Mouse (Mus musculus) lung, embryonic 14.5 days (tissue): Measurements from ENCODE around the gene Mt4. TPM values are rescaled to one million over a fixed set of nuclear protein-coding genes. Genes with fewer than 3 reads are reported as not detected.

Source experiments
- ATAC-seq: fragments of 200-750 bp; cut with Nextera tagmentation; 2 replicates; pipeline ENCODE4 v1.8.0; 2017; ENCODE audit warnings: mild to moderate bottlenecking, moderate TSS enrichment, moderate library complexity; ENCODE audit not compliant: insufficient read depth
- DNase-seq: peaks from one replicate; pipeline ENCODE4 v3.0.0-alpha.2; 2015
- H3K27ac ChIP-seq: fragments of 300-500 bp; sonication (generic); 2 replicates; pipeline ENCODE4 v1.5.1; 2014; ENCODE audit warnings: low read depth, mild to moderate bottlenecking, moderate library complexity
- H3K27me3 ChIP-seq: fragments of 300-500 bp; sonication (generic); 2 replicates; pipeline ENCODE4 v1.6.1; 2014; ENCODE audit warnings: low read length, control low read depth; ENCODE audit not compliant: insufficient read depth
- H3K36me3 ChIP-seq: fragments of 300-500 bp; sonication (generic); 2 replicates; pipeline ENCODE4 v1.6.1; 2014; ENCODE audit warnings: control low read depth; ENCODE audit not compliant: insufficient read depth
- H3K4me1 ChIP-seq: fragments of 300-500 bp; sonication (generic); 2 replicates; pipeline ENCODE4 v1.6.1; 2014; ENCODE audit warnings: antibody characterized with exemption, control low read depth; ENCODE audit not compliant: insufficient read depth
- H3K4me2 ChIP-seq: fragments of 300-500 bp; sonication (generic); 2 replicates; pipeline ENCODE4 v1.6.1; 2014; ENCODE audit warnings: mild to moderate bottlenecking
- H3K4me3 ChIP-seq: fragments of 300-500 bp; sonication (generic); 2 replicates; pipeline ENCODE4 v1.5.1; 2014; ENCODE audit warnings: low read depth, low read length
- H3K9ac ChIP-seq: fragments of 300-500 bp; sonication (generic); 2 replicates; pipeline ENCODE4 v1.6.1; 2014
- H3K9me3 ChIP-seq: fragments of 300-500 bp; sonication (generic); 2 replicates; pipeline ENCODE4 v1.6.1; 2016; ENCODE audit warnings: low read depth, low read length, control low read depth
- CTCF ChIP-seq: IDR thresholded peaks from 2 replicates; pipeline ENCODE4 v1.5.1; 2016; ENCODE audit warnings: antibody characterized with exemption, low read depth
- WGBS: fragments of 180-500 bp; shearing (Covaris S2); extraction: QIAGEN DNeasy Blood & Tissue Kit; methylation state at CpG from one replicate; pipeline ENCODE4 v1.1.7; 2014; 5-methylcytosine and 5-hydroxymethylcytosine counted together
- polyA plus RNA-seq: library from polyadenylated mRNA; unstranded; fragments of >200 nt; fragmentation: Nextera tagmentation; extraction: Ambion mirVana; gene quantifications from 2 replicates; pipeline ENCODE4 v1.2.1, GENCODE M21; 2014

The Mt4 gene
- polyA plus RNA-seq, 1 experiment from 2014 or later: not detected

GRCm38 (mm10) chr8:94135556-94135955 is 1.4 kb upstream of the Mt4 start:
- Histone ChIP-seq H3K9ac (no peak overlapping the region), H3K4me2 (no peak overlapping the region), H3K36me3 (no peaks in the 10 kb centered on the region), H3K4me3 (no peak overlapping the region), H3K27ac (no peak overlapping the region), H3K4me1 (no peaks in the 10 kb centered on the region), H3K27me3 (no peaks in the 10 kb centered on the region), H3K9me3 (no peaks in the 10 kb centered on the region)
- no peak for DNase-seq
- ATAC-seq: no peak
- 85% methylated on average over 6 of the region's 6 CpGs for WGBS
- TF ChIP-seq CTCF: no peak

- no peaks in the 10 kb centered on the region for H3K9me3 ChIP-seq
- no peaks in the 10 kb centered on the region for H3K36me3 ChIP-seq
- no peak overlapping the region for H3K27ac ChIP-seq
- no peak for TF ChIP-seq CTCF
- no peak overlapping the region for H3K9ac ChIP-seq
- ATAC-seq (no peak), DNase-seq (no peak)
- 52% methylated on average over 7 of the region's 7 CpGs for whole genome bisulfite sequencing
- no peaks in the 10 kb centered on the region for H3K4me1 ChIP-seq
- H3K27me3 ChIP-seq: no peaks in the 10 kb centered on the region
- H3K4me3 ChIP-seq: no peak overlapping the region
- H3K4me2 ChIP-seq: no peak overlapping the region
These were observed 805 bp upstream of the Mt4 start for GRCm38 (mm10) chr8:94136192-94136591.

GRCm38 (mm10) chr8:94140266-94140795 is 3.3 kb downstream of the Mt4 start:
- Histone ChIP-seq H3K9ac (no peak overlapping the region), H3K4me1 (no peaks in the 10 kb centered on the region), H3K9me3 (no peaks in the 10 kb centered on the region), H3K27ac (no peak overlapping the region), H3K4me3 (no peak overlapping the region), H3K27me3 (no peaks in the 10 kb centered on the region), H3K4me2 (no peak overlapping the region), H3K36me3 (no peaks in the 10 kb centered on the region)
- no peak for DNase-seq
- TF ChIP-seq CTCF: no peak
- WGBS: 85% methylated on average over 4 of the region's 4 CpGs
- ATAC-seq: no peak

GRCm38 (mm10) chr8:94148236-94148635 is 11.2 kb downstream of the Mt4 start:
- 30% methylated on average over 5 of the region's 5 CpGs for WGBS
- DNase-seq: no peak
- Histone ChIP-seq H3K27me3 (peaks cover 5% of the 10 kb centered on the region; the same call in 1 of the 2 replicates), H3K27ac (no peak overlapping the region), H3K9me3 (no peaks in the 10 kb centered on the region), H3K4me3 (no peak overlapping the region), H3K36me3 (no peaks in the 10 kb centered on the region), H3K4me2 (no peak overlapping the region), H3K4me1 (no peaks in the 10 kb centered on the region), H3K9ac (no peak overlapping the region)
- ATAC-seq: no peak
- TF ChIP-seq CTCF: no peak

- Histone ChIP-seq H3K27ac (no peak overlapping the region), H3K9ac (no peak overlapping the region), H3K4me1 (0 out of 2 replicates have a peak, but pooled peaks cover 3% of the 10 kb centered on the region), H3K4me3 (no peak overlapping the region), H3K27me3 (peaks cover 8% of the 10 kb centered on the region; the same call in 1 of the 2 replicates), H3K9me3 (no peaks in the 10 kb centered on the region), H3K4me2 (no peak overlapping the region), H3K36me3 (no peaks in the 10 kb centered on the region)
- DNase-seq (no peak), ATAC-seq (no peak)
- 74% methylated on average over 5 of the region's 5 CpGs for WGBS
- no peak for TF ChIP-seq CTCF
These were observed 13.9 kb downstream of the Mt4 start for GRCm38 (mm10) chr8:94150925-94151324.

GRCm38 (mm10) chr8:94152513-94153300 is 15.7 kb downstream of the Mt4 start, which contains the start of gene Mt3:
Gene Mt3, plus strand, starts transcription at chr8:94152607.
- H3K9me3 ChIP-seq: no peaks in the 10 kb centered on the region
- H3K4me1 ChIP-seq: 0 out of 2 replicates have a peak, but pooled peaks cover 3% of the 10 kb centered on the region
- peak; percentile 38 for TF ChIP-seq CTCF
- H3K27me3 ChIP-seq: peaks cover 8% of the 10 kb centered on the region; the same call in 1 of the 2 replicates
- H3K4me2 ChIP-seq: peak within 1 kb of the TSS; percentile 61
- ATAC-seq: peak; percentile 74
- no peaks in the 10 kb centered on the region for H3K36me3 ChIP-seq
- H3K27ac ChIP-seq: no peak within 1 kb of the TSS
- WGBS: 2% methylated on average over 29 of the region's 29 CpGs
- H3K9ac ChIP-seq: 0 out of 2 replicates have a peak within 1 kb of the TSS, but pooled peaks have one; percentile 16
- H3K4me3 ChIP-seq: peak within 1 kb of the TSS; percentile 19
- DNase-seq: peak; percentile 68

GRCm38 (mm10) chr8:94153451-94153850 is 16.5 kb downstream of the Mt4 start:
- Histone ChIP-seq H3K27ac (no peak overlapping the region), H3K4me3 (no peak overlapping the region), H3K36me3 (no peaks in the 10 kb centered on the region), H3K4me1 (0 out of 2 replicates have a peak, but pooled peaks cover 3% of the 10 kb centered on the region), H3K27me3 (peaks cover 8% of the 10 kb centered on the region; the same call in 1 of the 2 replicates), H3K9ac (no peak overlapping the region), H3K4me2 (no peak overlapping the region; the same call in 1 of the 2 replicates), H3K9me3 (no peaks in the 10 kb centered on the region)
- TF ChIP-seq CTCF: no peak
- ATAC-seq (no peak), DNase-seq (no peak)
- 32% methylated on average over 7 of the region's 7 CpGs for WGBS
